Mouse (Mus musculus) testis, postnatal 14 days (tissue): Measurements from ENCODE around the gene Cers3.
A peak's percentile ranks its signal among the peaks of the same experiment; 100 is the strongest.

ENCODE experiments used
- DNase-seq: peaks from one replicate; pipeline ENCODE4 v3.0.0; 2021; ENCODE audit warnings: low spot score

Cers3 gene

GRCm38 (mm10) chr7:66743377-66743781 is at the start of gene Cers3:
Gene Cers3 (plus strand): TSS chr7:66743504.
- DNase-seq, result no peak

DNA sequence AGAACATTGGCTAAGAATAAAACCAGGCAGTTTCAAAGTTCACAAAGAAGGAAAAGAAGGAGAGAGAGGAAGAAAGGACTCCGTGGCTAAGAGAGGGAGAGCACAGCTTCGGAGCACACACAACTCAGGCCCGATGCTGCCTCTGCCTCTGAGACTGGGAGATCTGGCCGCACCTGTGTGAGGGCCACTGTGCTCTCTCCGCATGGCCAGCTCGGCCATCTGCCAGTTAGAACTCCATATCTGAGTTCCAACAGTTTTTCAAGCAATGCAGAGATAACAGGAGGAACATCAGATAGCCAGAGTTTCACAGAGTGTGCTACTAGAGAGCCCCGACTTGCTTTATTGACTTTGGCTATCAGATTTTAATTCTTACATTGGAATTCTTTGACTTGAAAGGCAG is 48.8 kb upstream of the Cers3 start:
- peak; percentile 53 for DNase-seq

DNA sequence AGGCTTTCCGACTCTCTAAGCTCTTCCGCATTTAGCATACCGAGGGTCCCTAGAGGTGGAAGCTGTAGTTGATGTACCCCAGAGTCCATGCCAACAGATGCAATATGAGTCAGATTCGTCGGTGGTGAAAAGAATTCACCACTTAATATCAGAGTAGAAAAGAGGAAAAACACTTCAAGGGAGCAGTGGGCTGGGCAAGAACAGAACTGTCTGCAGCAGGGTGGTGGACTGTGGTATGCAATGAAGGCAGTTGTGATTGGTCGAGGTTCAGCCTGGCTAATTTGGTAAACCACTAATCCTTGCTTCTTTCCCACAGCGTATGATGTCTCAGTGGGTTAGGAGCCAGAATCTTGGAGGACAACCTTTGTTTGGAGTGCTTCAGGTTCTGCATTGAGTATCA is 40.6 kb upstream of the Cers3 start:
- DNase-seq, result no peak

GRCm38 (mm10) chr7:66704631-66705030 is 38.7 kb upstream of the Cers3 start:
- DNase-seq, result no peak

DNA sequence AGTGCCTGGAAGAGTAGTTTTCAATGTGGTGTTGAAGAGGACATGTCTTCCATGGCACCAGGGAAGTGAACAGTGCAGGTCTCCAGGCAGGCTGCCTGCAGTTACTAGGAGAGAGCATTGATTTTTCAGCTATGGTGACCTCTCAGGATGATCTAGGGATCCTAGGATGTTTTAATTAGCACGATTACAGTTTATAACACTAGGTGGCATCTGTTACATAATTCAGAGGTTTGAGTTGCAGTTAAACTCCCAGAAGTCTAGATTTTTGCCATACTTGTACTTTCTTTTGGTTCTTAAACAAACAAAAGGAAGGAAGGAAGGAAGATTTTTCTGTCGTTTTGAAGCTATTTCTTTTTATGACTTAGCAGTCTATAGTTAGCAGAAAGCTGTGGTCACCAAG is 32.1 kb upstream of the Cers3 start:
- DNase-seq, result no peak

DNA sequence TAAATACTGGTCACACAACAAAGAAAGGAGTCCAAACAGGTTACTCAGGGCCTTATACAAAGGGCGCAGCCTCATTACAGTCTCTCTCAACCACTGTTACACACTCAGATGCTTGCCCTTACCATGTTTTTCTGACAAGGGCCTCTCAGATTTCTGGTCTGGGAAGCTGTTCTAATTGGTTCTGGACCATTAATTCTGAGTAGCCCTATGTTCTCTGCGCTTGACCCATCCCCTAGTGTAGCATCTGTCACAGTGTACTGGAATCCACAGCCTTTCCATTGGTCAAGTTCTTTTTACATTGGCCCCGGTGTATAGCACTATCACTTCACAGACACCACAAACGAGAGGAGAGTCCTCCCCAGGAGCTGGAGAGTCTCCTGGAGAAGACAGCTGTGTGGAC is 18.8 kb upstream of the Cers3 start:
- DNase-seq, result no peak

DNA sequence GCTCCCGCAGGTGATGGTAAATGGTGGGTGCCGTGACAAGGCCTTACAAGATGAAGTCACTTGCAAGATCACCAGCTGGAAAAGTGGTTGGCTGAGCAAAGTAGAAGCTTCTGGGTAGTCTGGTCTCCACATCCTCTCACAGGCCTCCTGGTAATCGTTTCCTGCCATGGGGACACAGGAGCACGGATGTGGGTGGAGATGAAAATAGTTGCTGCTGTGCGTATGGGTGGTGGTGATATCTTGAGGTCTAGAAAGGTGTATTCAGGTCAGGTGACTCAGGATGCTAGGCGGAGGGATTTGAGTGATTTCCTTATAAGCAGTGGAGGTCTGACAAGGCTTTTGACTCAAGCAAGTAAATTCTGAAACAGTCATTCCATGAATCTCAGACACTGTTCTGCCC is 18.4 kb upstream of the Cers3 start:
- no peak for DNase-seq

DNA sequence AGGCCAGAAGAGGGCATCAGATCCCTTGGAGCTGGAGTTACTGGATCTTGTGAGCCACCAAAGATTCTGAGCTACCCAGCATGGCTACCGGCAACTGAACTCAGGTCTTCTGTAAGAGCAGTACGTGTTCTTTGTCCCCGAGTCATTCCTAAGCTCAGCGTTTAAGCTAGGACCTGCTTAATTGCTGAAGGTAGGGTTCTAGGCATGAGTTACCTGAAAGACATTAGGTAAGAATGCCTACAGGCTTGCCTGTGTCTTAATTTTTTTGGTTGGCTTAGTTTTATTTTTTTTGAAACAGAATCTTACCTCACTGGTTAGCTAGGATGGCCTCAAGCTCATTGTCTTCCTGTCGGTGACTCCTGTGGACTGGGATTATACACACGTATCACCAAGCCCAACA is 15.2 kb upstream of the Cers3 start:
- no peak for DNase-seq

DNA sequence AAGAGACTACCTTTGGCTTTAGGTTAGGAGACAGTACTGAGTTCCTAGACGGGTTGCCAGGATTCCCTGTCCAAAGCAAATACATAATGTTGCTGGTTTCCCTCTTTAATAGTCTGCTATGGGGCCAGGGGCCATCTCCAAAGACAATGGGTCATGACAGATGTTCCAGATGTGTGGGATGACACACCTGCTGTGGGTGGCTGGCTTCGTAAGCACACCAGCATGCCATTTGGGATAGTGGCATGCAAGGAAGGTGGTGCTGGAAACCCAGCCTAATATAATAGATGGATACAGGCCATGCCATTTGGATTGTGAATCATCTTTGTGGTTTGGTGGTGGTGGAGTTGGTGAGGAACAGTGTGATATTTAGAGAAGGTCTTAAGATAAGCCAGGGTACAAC is 14.1 kb upstream of the Cers3 start:
- DNase-seq, result no peak

GRCm38 (mm10) chr7:66733431-66733830 is 9.9 kb upstream of the Cers3 start:
- peak; percentile 73 for DNase-seq

DNA sequence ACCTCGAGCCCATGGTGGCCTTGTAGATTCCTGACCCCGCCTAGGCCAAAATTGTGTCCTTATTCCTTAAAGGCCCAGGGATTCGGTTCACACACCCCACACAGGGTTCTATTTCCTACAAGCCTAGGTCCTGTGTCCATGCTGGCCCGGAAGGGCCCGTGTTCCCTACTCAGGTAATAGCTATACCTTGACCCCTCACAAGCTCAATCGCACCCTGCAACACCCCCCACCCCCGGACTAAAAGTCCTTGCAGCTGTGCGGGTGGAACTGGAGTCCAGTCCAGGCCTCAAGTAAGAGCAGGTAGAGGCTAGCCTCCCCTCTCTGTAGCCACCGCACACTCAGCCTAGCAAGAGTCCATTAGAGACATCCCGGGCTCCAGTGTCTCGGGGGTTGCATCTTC is 9.4 kb upstream of the Cers3 start:
- DNase-seq, result peak; percentile 25

DNA sequence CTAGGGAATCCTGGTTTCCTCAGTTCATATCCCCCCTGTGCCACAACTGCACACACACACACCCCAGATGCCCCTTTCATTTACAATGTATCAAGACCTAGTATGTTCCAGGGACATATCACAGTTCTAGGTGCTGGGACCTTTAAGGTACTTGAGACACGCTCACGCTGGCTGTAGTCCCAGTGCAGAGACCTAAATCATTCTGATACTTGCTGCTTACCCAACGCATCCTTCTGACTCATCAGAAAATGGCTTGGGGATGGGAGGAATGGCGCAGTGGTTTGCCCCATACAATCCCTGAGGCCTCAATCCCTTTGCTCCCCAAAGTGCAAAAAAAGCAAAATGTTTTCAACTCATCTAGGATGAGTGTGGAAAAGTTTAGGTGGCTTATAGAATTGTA is 8.8 kb upstream of the Cers3 start:
- DNase-seq, result no peak

DNA sequence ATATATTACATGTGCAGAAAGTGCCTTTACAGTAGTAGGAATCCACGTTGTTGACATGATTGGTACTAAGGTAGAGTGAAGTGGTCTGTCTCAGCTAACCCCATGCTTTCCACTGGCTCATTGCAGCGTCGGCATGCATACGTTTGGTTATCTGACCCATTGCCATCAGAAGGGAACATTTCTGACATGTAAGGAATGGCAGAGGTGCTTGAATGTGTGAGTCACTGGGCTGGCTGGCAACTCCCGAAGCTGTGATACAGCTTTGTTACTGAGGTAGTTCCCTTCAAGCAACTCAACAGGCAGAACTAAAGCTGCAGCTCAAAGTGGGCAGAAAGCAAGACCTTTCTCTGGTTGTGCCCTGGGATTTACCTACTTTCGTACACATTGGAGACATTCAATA is 8.3 kb upstream of the Cers3 start:
- DNase-seq, result no peak

DNA sequence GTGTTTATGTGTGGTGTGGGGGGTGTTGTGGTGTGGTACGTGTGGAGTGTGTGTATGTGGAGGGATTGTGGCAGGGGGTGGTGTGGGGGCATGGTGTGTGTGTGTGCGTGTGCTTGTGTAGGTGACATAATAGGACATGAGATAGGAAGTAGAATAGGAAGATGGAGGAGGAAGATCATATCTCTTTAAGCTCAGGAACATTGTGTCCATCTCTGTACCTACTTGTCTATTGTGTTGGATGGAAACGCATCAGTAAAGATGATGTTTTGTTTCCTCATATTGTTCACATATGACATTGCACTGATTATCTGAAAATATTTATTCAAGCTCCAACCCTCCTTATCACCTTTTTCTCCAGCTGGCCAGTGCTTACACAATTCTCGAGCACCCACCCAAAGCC is 5.9 kb upstream of the Cers3 start:
- DNase-seq, result no peak

- no peak for DNase-seq
Measured at GRCm38 (mm10) chr7:66741008-66741407, 2.3 kb upstream of the Cers3 start.

- DNase-seq, result no peak
Measured at GRCm38 (mm10) chr7:66741412-66741811, 1.9 kb upstream of the Cers3 start.

- DNase-seq, result no peak
Measured at GRCm38 (mm10) chr7:66746972-66747371, 3.7 kb downstream of the Cers3 start.

DNA sequence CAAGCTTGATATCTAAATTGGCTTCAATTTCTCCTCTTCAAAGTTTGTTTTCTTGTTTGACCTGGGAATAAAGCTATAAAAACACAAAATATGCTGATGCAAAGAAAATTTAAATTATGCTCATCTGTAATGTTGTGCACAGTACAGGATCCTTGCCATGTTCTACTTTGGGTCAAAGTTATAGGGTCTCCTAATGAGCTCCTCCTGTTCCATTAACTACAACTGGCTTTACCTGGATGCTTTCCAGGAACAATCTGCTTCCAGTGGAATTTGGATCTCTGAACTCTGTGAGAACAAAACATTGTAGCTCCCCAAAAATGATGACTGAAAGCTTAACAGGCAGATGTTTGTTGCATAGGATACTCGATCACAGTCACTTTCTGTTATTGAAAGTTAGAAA is 6.7 kb downstream of the Cers3 start:
- peak; percentile 14 for DNase-seq

DNA sequence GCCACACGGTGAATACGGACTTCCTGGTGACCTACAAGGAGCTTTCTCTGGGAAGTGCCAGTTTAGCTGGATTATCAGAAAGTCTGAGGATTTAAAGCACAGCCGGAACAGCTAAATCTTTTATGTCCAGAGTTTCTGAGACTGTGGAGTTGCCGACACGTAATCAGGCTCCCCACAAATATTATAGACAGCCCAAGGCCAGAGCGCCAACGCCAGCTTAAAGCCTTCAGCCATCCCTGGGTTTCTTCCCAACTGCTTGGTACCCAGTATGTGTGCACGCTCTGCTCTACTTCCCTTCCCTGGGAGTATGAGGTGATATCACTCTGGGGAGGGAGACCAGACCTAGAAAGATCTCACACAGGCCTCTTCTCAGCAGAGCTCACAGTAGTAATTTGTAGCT is 10.5 kb downstream of the Cers3 start:
- no peak for DNase-seq

DNA sequence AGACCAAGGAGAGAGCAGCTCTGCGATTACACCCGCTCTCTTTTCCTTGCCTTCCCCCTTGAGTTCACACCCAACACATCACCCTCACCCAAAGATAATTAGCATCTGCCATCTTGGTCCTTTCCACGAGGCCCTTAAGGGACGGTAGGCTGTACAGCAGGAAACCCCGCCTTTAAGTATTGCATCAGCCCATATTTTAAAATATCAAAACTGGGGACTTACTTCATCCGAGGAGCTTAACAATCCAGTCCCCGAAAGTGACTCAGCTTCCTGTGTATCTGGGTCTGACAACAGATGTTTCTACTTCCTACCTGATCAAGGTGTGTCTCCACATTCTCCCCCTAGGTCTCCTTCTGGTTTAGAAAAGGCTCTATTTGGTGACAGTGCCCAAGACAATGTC is 12.3 kb downstream of the Cers3 start:
- no peak for DNase-seq

- DNase-seq, result no peak
Measured at GRCm38 (mm10) chr7:66769902-66770301, 26.6 kb downstream of the Cers3 start.

GRCm38 (mm10) chr7:66770706-66771105 is 27.4 kb downstream of the Cers3 start:
- DNase-seq, result no peak

- DNase-seq, result no peak
Measured at GRCm38 (mm10) chr7:66771252-66771651, 27.9 kb downstream of the Cers3 start.

DNA sequence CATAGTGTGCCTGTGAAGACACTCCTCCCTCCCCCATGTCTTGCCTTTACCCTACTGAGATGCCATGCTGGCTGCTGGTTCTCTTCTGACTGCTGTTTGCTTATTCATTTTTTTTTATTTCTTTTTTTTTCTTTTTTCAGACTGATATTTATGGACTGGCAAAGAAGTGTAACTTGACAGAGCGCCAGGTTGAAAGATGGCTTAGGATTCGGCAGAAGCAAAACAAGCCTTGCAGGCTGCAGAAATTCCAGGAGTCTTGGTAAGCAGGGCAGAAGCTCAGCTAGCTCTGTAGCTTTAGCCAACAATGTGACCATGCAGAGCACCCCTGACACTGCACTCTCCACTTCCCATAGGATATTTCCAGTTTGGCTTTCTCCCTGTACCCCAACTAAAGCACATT is 36.1 kb downstream of the Cers3 start:
- no peak for DNase-seq
